Mouse (Mus musculus) hindbrain, postnatal 0 days (tissue): ENCODE data around the gene Bms1. TPM values are rescaled to one million over a fixed set of nuclear protein-coding genes. Genes with fewer than 3 reads are reported as not detected.

Source experiments
- ATAC-seq: fragments of 200-750 bp; cut with Nextera tagmentation; 2 replicates; pipeline ENCODE4 v1.8.0; 2017; ENCODE audit warnings: mild to moderate bottlenecking, moderate TSS enrichment, moderate library complexity
- DNase-seq: peaks from one replicate; pipeline ENCODE4 v3.0.0-alpha.2; 2015; ENCODE audit warnings: low spot score
- H3K27ac ChIP-seq: fragments of 300-500 bp; sonication (generic); 2 replicates; pipeline ENCODE4 v1.5.1; 2014; ENCODE audit warnings: mild to moderate bottlenecking
- H3K27me3 ChIP-seq: fragments of 300-500 bp; sonication (generic); 2 replicates; pipeline ENCODE4 v1.6.1; 2014; ENCODE audit warnings: low read length, mixed read lengths; ENCODE audit not compliant: insufficient read depth
- H3K36me3 ChIP-seq: fragments of 300-500 bp; sonication (generic); 2 replicates; pipeline ENCODE4 v1.6.1; 2014; ENCODE audit warnings: low read length, mixed read lengths; ENCODE audit not compliant: insufficient read depth
- H3K4me1 ChIP-seq: fragments of 300-500 bp; sonication (generic); 2 replicates; pipeline ENCODE4 v1.6.1; 2014; ENCODE audit warnings: antibody characterized with exemption, low read length, mixed read lengths; ENCODE audit not compliant: insufficient read depth
- H3K4me2 ChIP-seq: fragments of 300-500 bp; sonication (generic); 2 replicates; pipeline ENCODE4 v1.6.1; 2014; ENCODE audit warnings: low read depth, mild to moderate bottlenecking, low read length, moderate library complexity, mixed read lengths
- H3K4me3 ChIP-seq: fragments of 300-500 bp; sonication (generic); 2 replicates; pipeline ENCODE4 v1.5.1; 2014; ENCODE audit warnings: low read length
- H3K9ac ChIP-seq: fragments of 300-500 bp; sonication (generic); replicated peaks from 2 replicates; pipeline ENCODE4 v1.6.1; 2014; ENCODE audit warnings: mild to moderate bottlenecking, low read length, moderate library complexity, mixed read lengths
- H3K9me3 ChIP-seq: fragments of 300-500 bp; sonication (generic); 2 replicates; pipeline ENCODE4 v1.6.1; 2016; ENCODE audit warnings: low read length, mixed read lengths
- CTCF ChIP-seq: IDR thresholded peaks from 2 replicates; pipeline ENCODE4 v1.5.1; 2016; ENCODE audit warnings: antibody characterized with exemption, control low read depth, low read depth
- WGBS: fragments of 180-500 bp; shearing (Covaris S2); extraction: QIAGEN DNeasy Blood & Tissue Kit; methylation state at CpG from one replicate; pipeline ENCODE4 v1.1.7; 2014; 5-methylcytosine and 5-hydroxymethylcytosine counted together
- polyA plus RNA-seq: library from polyadenylated mRNA; unstranded; fragments of >200 nt; fragmentation: Nextera tagmentation; extraction: Ambion mirVana; gene quantifications from 2 replicates; pipeline ENCODE4 v1.2.1, GENCODE M21; 2015
- total RNA-seq: library from RNA; depleted of rRNA; stranded (reverse); fragments of >200 nt; gene quantifications from 2 replicates; pipeline ENCODE4 v1.2.3, GENCODE M21; 2014

Gene Bms1
- total and polyA plus RNA-seq, 2 experiments from 2014 or later = 12.6 to 16.8 TPM

- no peaks in the 10 kb centered on the region for H3K27me3 ChIP-seq
- 71% methylated on average over 5 of the region's 5 CpGs for WGBS
- no peaks in the 10 kb centered on the region for H3K36me3 ChIP-seq
- H3K9me3 ChIP-seq = no peaks in the 10 kb centered on the region
- H3K4me3 ChIP-seq = no peak overlapping the region
- no peak overlapping the region for H3K27ac ChIP-seq
- no peak overlapping the region for H3K4me2 ChIP-seq
- ATAC-seq = no peak
- no peaks in the 10 kb centered on the region for H3K4me1 ChIP-seq
- DNase-seq = no peak
- no peak for TF ChIP-seq CTCF
- H3K9ac ChIP-seq = no peak overlapping the region
Observed at GRCm38 (mm10) chr6:118372794-118373193, 46.5 kb downstream of the Bms1 start.

- no peak for TF ChIP-seq CTCF
- Histone ChIP-seq H3K4me1 (no peaks in the 10 kb centered on the region), H3K36me3 (no peaks in the 10 kb centered on the region), H3K4me3 (no peak overlapping the region), H3K27ac (no peak overlapping the region), H3K9me3 (no peaks in the 10 kb centered on the region), H3K4me2 (no peak overlapping the region), H3K9ac (no peak overlapping the region), H3K27me3 (no peaks in the 10 kb centered on the region)
- 83% methylated on average over 7 of the region's 7 CpGs for WGBS
- DNase-seq (no peak), ATAC-seq (no peak)
Observed at GRCm38 (mm10) chr6:118367502-118367901, 51.8 kb downstream of the Bms1 start.

- no peaks in the 10 kb centered on the region for H3K36me3 ChIP-seq
- H3K27me3 ChIP-seq = no peaks in the 10 kb centered on the region
- no peak overlapping the region for H3K27ac ChIP-seq
- 0 out of 2 replicates have a peak, but pooled peaks cover 4% of the 10 kb centered on the region for H3K9me3 ChIP-seq
- no peak for DNase-seq
- TF ChIP-seq CTCF = no peak
- WGBS = 64% methylated on average over 3 of the region's 3 CpGs
- H3K9ac ChIP-seq = no peak overlapping the region
- ATAC-seq = no peak
- no peak overlapping the region for H3K4me3 ChIP-seq
- no peaks in the 10 kb centered on the region for H3K4me1 ChIP-seq
- H3K4me2 ChIP-seq = no peak overlapping the region
Observed at GRCm38 (mm10) chr6:118366196-118366595, 53.1 kb downstream of the Bms1 start.

- no peaks in the 10 kb centered on the region for H3K4me1 ChIP-seq
- H3K36me3 ChIP-seq = no peaks in the 10 kb centered on the region
- no peak overlapping the region for H3K27ac ChIP-seq
- TF ChIP-seq CTCF = no peak
- no peak overlapping the region for H3K9ac ChIP-seq
- no peak overlapping the region for H3K4me2 ChIP-seq
- DNase-seq (no peak), ATAC-seq (no peak)
- H3K4me3 ChIP-seq = no peak overlapping the region
- H3K27me3 ChIP-seq = no peaks in the 10 kb centered on the region
- H3K9me3 ChIP-seq = 0 out of 2 replicates have a peak, but pooled peaks cover 5% of the 10 kb centered on the region
Observed at GRCm38 (mm10) chr6:118365781-118366180, 53.5 kb downstream of the Bms1 start.

- Histone ChIP-seq H3K27ac (no peak overlapping the region), H3K4me1 (no peaks in the 10 kb centered on the region), H3K36me3 (no peaks in the 10 kb centered on the region), H3K4me3 (no peak overlapping the region), H3K9me3 (no peaks in the 10 kb centered on the region), H3K9ac (no peak overlapping the region), H3K4me2 (no peak overlapping the region), H3K27me3 (no peaks in the 10 kb centered on the region)
- no peak for DNase-seq
- no peak for TF ChIP-seq CTCF
- no peak for ATAC-seq
- 81% methylated on average over 12 of the region's 12 CpGs for WGBS
Observed at GRCm38 (mm10) chr6:118350342-118350741, 68.9 kb downstream of the Bms1 start.

- Histone ChIP-seq H3K4me3 (no peak overlapping the region), H3K4me2 (no peak overlapping the region), H3K27ac (no peak overlapping the region), H3K27me3 (no peaks in the 10 kb centered on the region), H3K36me3 (no peaks in the 10 kb centered on the region), H3K9ac (no peak overlapping the region), H3K9me3 (no peaks in the 10 kb centered on the region), H3K4me1 (no peaks in the 10 kb centered on the region)
- no peak for TF ChIP-seq CTCF
- ATAC-seq (no peak), DNase-seq (no peak)
- 72% methylated on average over 3 of the region's 3 CpGs for WGBS
Observed at GRCm38 (mm10) chr6:118348186-118348585, 71.1 kb downstream of the Bms1 start.

GRCm38 (mm10) chr6:118347291-118347690 lies 72.0 kb downstream of the Bms1 start:
- Histone ChIP-seq H3K9me3 (no peaks in the 10 kb centered on the region), H3K36me3 (no peaks in the 10 kb centered on the region), H3K27me3 (no peaks in the 10 kb centered on the region), H3K4me3 (no peak overlapping the region), H3K4me2 (no peak overlapping the region), H3K9ac (no peak overlapping the region), H3K27ac (no peak overlapping the region), H3K4me1 (no peaks in the 10 kb centered on the region)
- no peak for TF ChIP-seq CTCF
- WGBS = 85% methylated on average over 8 of the region's 8 CpGs
- ATAC-seq = no peak
- no peak for DNase-seq
